Mouse (Mus musculus) midbrain, postnatal 0 days (tissue): ENCODE results near the gene Dap. TPM values are rescaled to one million over a fixed set of nuclear protein-coding genes. Genes with fewer than 3 reads are reported as not detected.

Experiments used
- ATAC-seq: fragments of 200-750 bp; cut with Nextera tagmentation; 2 replicates; pipeline ENCODE4 v1.8.0; 2017; ENCODE audit warnings: moderate number of reproducible peaks, mild to moderate bottlenecking, moderate TSS enrichment, moderate library complexity; ENCODE audit not compliant: low FRiP score
- DNase-seq: peaks from one replicate; pipeline ENCODE4 v3.0.0-alpha.2; 2015; ENCODE audit warnings: low spot score
- H3K27ac ChIP-seq: fragments of 300-500 bp; sonication (generic); 2 replicates; pipeline ENCODE4 v1.5.1; 2014; ENCODE audit warnings: low read depth, mild to moderate bottlenecking, low read length, mixed read lengths
- H3K27me3 ChIP-seq: fragments of 300-500 bp; sonication (generic); 2 replicates; pipeline ENCODE4 v1.6.1; 2014; ENCODE audit warnings: low read length, control low read depth, mixed read lengths; ENCODE audit not compliant: insufficient read depth
- H3K36me3 ChIP-seq: fragments of 300-500 bp; sonication (generic); 2 replicates; pipeline ENCODE4 v1.6.1; 2014; ENCODE audit warnings: low read length, control low read depth, mixed read lengths; ENCODE audit not compliant: insufficient read depth
- H3K4me1 ChIP-seq: fragments of 300-500 bp; sonication (generic); 2 replicates; pipeline ENCODE4 v1.6.1; 2014; ENCODE audit warnings: mild to moderate bottlenecking, control low read depth, antibody characterized with exemption, low read length, mixed read lengths; ENCODE audit not compliant: insufficient read depth
- H3K4me2 ChIP-seq: fragments of 300-500 bp; sonication (generic); 2 replicates; pipeline ENCODE4 v1.6.1; 2014; ENCODE audit warnings: low read depth, mild to moderate bottlenecking, low read length, mixed read lengths; ENCODE audit not compliant: poor library complexity, severe bottlenecking
- H3K4me3 ChIP-seq: fragments of 300-500 bp; sonication (generic); 2 replicates; pipeline ENCODE4 v1.5.1; 2014; ENCODE audit warnings: low read depth, mild to moderate bottlenecking, low read length, moderate library complexity
- H3K9ac ChIP-seq: fragments of 300-500 bp; sonication (generic); replicated peaks from 2 replicates; pipeline ENCODE4 v1.6.1; 2014; ENCODE audit warnings: mild to moderate bottlenecking, low read length, moderate library complexity, mixed read lengths; ENCODE audit not compliant: poor library complexity, severe bottlenecking
- H3K9me3 ChIP-seq: fragments of 300-500 bp; sonication (generic); 2 replicates; pipeline ENCODE4 v1.6.1; 2016; ENCODE audit warnings: low read length, control low read depth
- CTCF ChIP-seq: IDR thresholded peaks from 2 replicates; pipeline ENCODE4 v1.5.1; 2016; ENCODE audit warnings: antibody characterized with exemption, mild to moderate bottlenecking
- WGBS: fragments of 180-500 bp; shearing (Covaris S2); extraction: QIAGEN DNeasy Blood & Tissue Kit; methylation state at CpG from one replicate; pipeline ENCODE4 v1.1.7; 2014; 5-methylcytosine and 5-hydroxymethylcytosine counted together
- polyA plus RNA-seq: library from polyadenylated mRNA; unstranded; fragments of >200 nt; fragmentation: Nextera tagmentation; extraction: Ambion mirVana; gene quantifications from 2 replicates; pipeline ENCODE4 v1.2.1, GENCODE M21; 2015
- total RNA-seq: library from RNA; depleted of rRNA; stranded (reverse); fragments of >200 nt; gene quantifications from 2 replicates; pipeline ENCODE4 v1.2.3, GENCODE M21; 2014

Dap gene
- total and polyA plus RNA-seq, 2 experiments from 2014 or later, result 22.1 to 26.1 TPM

- Histone ChIP-seq H3K27me3 (no peaks in the 10 kb centered on the region), H3K27ac (no peak overlapping the region), H3K9me3 (no peaks in the 10 kb centered on the region), H3K4me2 (no peak overlapping the region), H3K9ac (no peak overlapping the region), H3K4me1 (no peaks in the 10 kb centered on the region), H3K4me3 (no peak overlapping the region), H3K36me3 (no peaks in the 10 kb centered on the region)
- TF ChIP-seq CTCF, result peak; percentile 94
- peak; percentile 86 for DNase-seq
- ATAC-seq, result peak; percentile 79
- 6% methylated on average over 5 of the region's 5 CpGs for WGBS
These were observed 91.6 kb downstream of the Dap start for GRCm38 (mm10) chr15:31315630-31316231.

- WGBS, result 89% methylated on average over 3 of the region's 3 CpGs
- TF ChIP-seq CTCF, result no peak
- H3K4me2 ChIP-seq, result no peak overlapping the region
These were observed 93.1 kb downstream of the Dap start for GRCm38 (mm10) chr15:31317056-31317805.

GRCm38 (mm10) chr15:31318158-31318955, 94.2 kb downstream of the Dap start:
- Histone ChIP-seq H3K4me2 (no peak overlapping the region), H3K27me3 (no peaks in the 10 kb centered on the region), H3K4me1 (no peaks in the 10 kb centered on the region), H3K27ac (no peak overlapping the region), H3K4me3 (no peak overlapping the region), H3K9ac (no peak overlapping the region), H3K9me3 (no peaks in the 10 kb centered on the region), H3K36me3 (no peaks in the 10 kb centered on the region)
- ATAC-seq, result no peak
- no peak for TF ChIP-seq CTCF
- no peak for DNase-seq
- WGBS, result 50% methylated on average over 6 of the region's 6 CpGs

More at GRCm38 (mm10) chr15:31317056-31317805, 93.1 kb downstream of the Dap start:
- H3K9me3 ChIP-seq, result no peaks in the 10 kb centered on the region
- no peaks in the 10 kb centered on the region for H3K27me3 ChIP-seq
- no peak overlapping the region for H3K27ac ChIP-seq
- ATAC-seq, result no peak
- no peak overlapping the region for H3K9ac ChIP-seq
- no peaks in the 10 kb centered on the region for H3K36me3 ChIP-seq
- no peak for DNase-seq
- no peak overlapping the region for H3K4me3 ChIP-seq
- H3K4me1 ChIP-seq, result no peaks in the 10 kb centered on the region

GRCm38 (mm10) chr15:31319046-31319445, 94.9 kb downstream of the Dap start:
- Histone ChIP-seq H3K9ac (no peak overlapping the region), H3K9me3 (no peaks in the 10 kb centered on the region), H3K27me3 (no peaks in the 10 kb centered on the region), H3K4me1 (no peaks in the 10 kb centered on the region), H3K27ac (no peak overlapping the region), H3K36me3 (no peaks in the 10 kb centered on the region), H3K4me2 (no peak overlapping the region), H3K4me3 (no peak overlapping the region)
- ATAC-seq, result no peak
- DNase-seq, result no peak
- TF ChIP-seq CTCF, result no peak
- 72% methylated on average over 4 of the region's 4 CpGs for WGBS

GRCm38 (mm10) chr15:31320598-31321377, 96.7 kb downstream of the Dap start:
- Histone ChIP-seq H3K4me3 (no peak overlapping the region), H3K27me3 (no peaks in the 10 kb centered on the region), H3K9me3 (no peaks in the 10 kb centered on the region), H3K4me1 (no peaks in the 10 kb centered on the region), H3K36me3 (no peaks in the 10 kb centered on the region), H3K4me2 (no peak overlapping the region), H3K27ac (no peak overlapping the region), H3K9ac (no peak overlapping the region)
- WGBS, result 45% methylated on average over 12 of the region's 12 CpGs
- DNase-seq (peak; percentile 39), ATAC-seq (no peak)
- peak; percentile 52 for TF ChIP-seq CTCF
